In genomic region chr7:44952611-44953306, GRCm38 (mm10) we compare ENCODE assay signal across 2 mouse cellular contexts.
TF ChIP-seq lines count a peak whose summit lies in the region.

No protein-coding gene starts in this region.

TF ChIP-seq in CH12.LX, 34 proteins besides CTCF, POLR2A, EP300 and RAD21:
- TF ChIP-seq SIN3A (IDR thresholded peaks at IDR 0.05; ENCODE audit: low read length) (no peak; the same call in 1 of the 2 replicates), ZNF384 (IDR thresholded peaks at IDR 0.05; ENCODE audit: low read depth, low read length) (no peak), ZKSCAN1 (IDR thresholded peaks at IDR 0.05; ENCODE audit: borderline replicate concordance, low read depth, low read length) (no peak), NRF1 (IDR thresholded peaks at IDR 0.05; ENCODE audit: low read depth, low read length) (peak; percentile 53; the same call in 1 of the 2 replicates), TBP (conservative IDR thresholded peaks at IDR 0.05; ENCODE audit: low read depth, low read length) (0 out of 2 replicates have a peak, but pooled peaks have one; percentile 59), HCFC1 (IDR thresholded peaks at IDR 0.05; ENCODE audit: low read depth, low read length) (no peak)

TF ChIP-seq in myocyte, 11 proteins besides CTCF, POLR2A, EP300 and RAD21:
- TF ChIP-seq POLR2AphosphoS2 (IDR thresholded peaks at IDR 0.05; ENCODE audit: insufficient read length, low read depth): no peak
- TF ChIP-seq USF1 (IDR thresholded peaks at IDR 0.05; ENCODE audit: low read depth): no peak
- TF ChIP-seq SRF (IDR thresholded peaks at IDR 0.05; ENCODE audit: control insufficient read depth, insufficient read length, low read depth): no peak
TF ChIP-seq in myocyte: peak in this region for 0.
